11 mouse cellular contexts compared by ENCODE assay signal in the genomic region with DNA sequence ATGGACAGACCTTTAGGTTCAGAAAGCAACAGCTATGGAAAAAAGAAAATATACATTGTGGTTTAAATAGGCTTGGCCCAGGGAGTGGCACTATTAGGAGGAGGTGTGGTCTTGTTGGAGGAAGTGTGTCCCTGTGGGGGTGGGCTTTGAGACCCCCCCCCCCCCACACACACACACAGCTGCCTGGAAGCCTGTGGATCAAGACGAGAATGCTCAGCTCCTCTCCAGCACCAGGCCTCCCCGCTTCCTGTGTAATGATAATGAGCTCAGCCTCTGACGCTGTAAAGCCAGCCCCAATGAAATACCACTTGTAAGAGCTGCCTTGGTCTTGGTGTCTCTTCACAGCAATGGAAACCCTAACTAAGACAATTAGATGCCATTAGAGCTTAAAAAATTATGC.
"Had no signal": no experiment of that assay in that cellular context is flagged by ENCODE, and none has a peak within 500 bp of the region (broad histone marks: within the 10 kb centered on the region; RNA-seq: fewer than 3 reads in every experiment).

No protein-coding gene starts in this region.

- ATAC-seq: midbrain, embryonic 15.5 days had no signal

- H3K27me3 ChIP-seq: limb, embryonic 12.5 days; liver, embryonic 15.5 days; lung, embryonic 15.5 days; midbrain, embryonic 15.5 days; neural tube, embryonic 12.5 days had no signal

- H3K4me2 ChIP-seq: limb, embryonic 12.5 days; liver, embryonic 15.5 days; lung, embryonic 15.5 days; midbrain, embryonic 15.5 days; neural tube, embryonic 12.5 days had no signal

- DNase-seq: kidney, postnatal 25 days; layer of hippocampus, adult 9-11 months; lung, postnatal 14 days; thymus, postnatal 4 days had no signal

- H3K4me1 ChIP-seq: midbrain, embryonic 15.5 days had no signal

- H3K9ac ChIP-seq: limb, embryonic 12.5 days; liver, embryonic 15.5 days; lung, embryonic 15.5 days; midbrain, embryonic 15.5 days; neural tube, embryonic 12.5 days had no signal

- H3K4me3 ChIP-seq: limb, embryonic 12.5 days; liver, embryonic 15.5 days; lung, embryonic 15.5 days; midbrain, embryonic 15.5 days; neural tube, embryonic 12.5 days had no signal

- H3K9me3 ChIP-seq: limb, embryonic 12.5 days; liver, embryonic 15.5 days; lung, embryonic 15.5 days; midbrain, embryonic 15.5 days; neural tube, embryonic 12.5 days had no signal

- H3K27ac ChIP-seq: limb, embryonic 12.5 days; liver, embryonic 15.5 days; lung, embryonic 15.5 days; macrophage; midbrain, embryonic 15.5 days; neural tube, embryonic 12.5 days; stomach, postnatal 0 days had no signal
